In genomic region chr10:31272738-31273137, GRCm38 (mm10) we compare ENCODE assay signal across 19 mouse cellular contexts.
"Had no signal": no experiment of that assay in that cellular context is flagged by ENCODE, and none has a peak within 500 bp of the region (broad histone marks: within the 10 kb centered on the region; RNA-seq: fewer than 3 reads in every experiment).

No protein-coding gene starts in this region.

- H3K36me3 ChIP-seq: limb, embryonic 10.5 days; limb, embryonic 13.5 days; liver, embryonic 12.5 days; liver, embryonic 15.5 days; lung, embryonic 15.5 days; midbrain, embryonic 10.5 days; neural tube, embryonic 12.5 days had no signal

- H3K4me1 ChIP-seq: limb, embryonic 10.5 days; limb, embryonic 13.5 days; liver, embryonic 12.5 days; liver, embryonic 15.5 days; lung, embryonic 15.5 days; megakaryocyte, embryonic 14.5 days; midbrain, embryonic 10.5 days; neural tube, embryonic 12.5 days had no signal

- H3K9me3 ChIP-seq: limb, embryonic 10.5 days; limb, embryonic 13.5 days; liver, embryonic 12.5 days; liver, embryonic 15.5 days; lung, embryonic 15.5 days; megakaryocyte, embryonic 14.5 days; midbrain, embryonic 10.5 days; neural tube, embryonic 12.5 days had no signal

- DNase-seq: kidney, postnatal 25 days; layer of hippocampus, adult 9-11 months; liver; lung, adult 18-20 months; lung, postnatal 10 days; lung, postnatal 36 days; midbrain, embryonic 14.5 days; thymus, adult 18-20 months; thymus, postnatal 36 days had no signal

- H3K27ac ChIP-seq: kidney, postnatal 0 days; layer of hippocampus, adult 2 months; limb, embryonic 10.5 days; limb, embryonic 13.5 days; liver, embryonic 12.5 days; liver, embryonic 15.5 days; lung, embryonic 15.5 days; midbrain, embryonic 10.5 days; neural tube, embryonic 12.5 days had no signal

- H3K27me3 ChIP-seq: limb, embryonic 13.5 days; liver, embryonic 12.5 days; liver, embryonic 15.5 days; lung, embryonic 15.5 days; megakaryocyte, embryonic 14.5 days; neural tube, embryonic 12.5 days had no signal

- ATAC-seq: liver, embryonic 12.5 days had no signal

- H3K4me2 ChIP-seq: limb, embryonic 13.5 days; liver, embryonic 12.5 days; liver, embryonic 15.5 days; lung, embryonic 15.5 days; neural tube, embryonic 12.5 days had no signal

- H3K9ac ChIP-seq: limb, embryonic 13.5 days; liver, embryonic 12.5 days; liver, embryonic 15.5 days; lung, embryonic 15.5 days; neural tube, embryonic 12.5 days had no signal

- H3K4me3 ChIP-seq: layer of hippocampus, adult 2 months; limb, embryonic 10.5 days; limb, embryonic 13.5 days; liver, embryonic 12.5 days; liver, embryonic 15.5 days; lung, embryonic 15.5 days; megakaryocyte, embryonic 14.5 days; midbrain, embryonic 10.5 days; neural tube, embryonic 12.5 days had no signal
